ENCODE assay signal across 12 mouse cellular contexts in the genomic region with DNA sequence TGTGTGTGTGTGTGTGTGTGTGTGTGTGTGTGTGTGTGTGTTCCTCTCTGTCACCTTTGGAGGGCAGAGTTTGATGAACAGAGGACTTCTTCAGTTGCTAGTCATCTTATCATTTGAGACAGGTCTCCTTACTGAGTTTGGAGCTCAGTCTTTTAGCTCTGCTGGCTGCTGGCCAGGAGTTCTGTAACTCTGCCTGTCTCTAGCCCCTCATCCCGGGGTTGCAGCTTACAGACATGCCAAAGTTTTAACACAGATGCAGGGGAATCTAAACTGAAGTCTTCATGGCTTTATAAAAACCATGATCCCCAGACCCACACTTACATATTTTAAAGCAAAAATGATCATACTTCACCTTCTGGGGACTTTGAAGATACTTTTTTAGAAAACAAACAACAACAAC.
"Had no signal": no experiment of that assay in that cellular context is flagged by ENCODE, and none has a peak within 500 bp of the region (broad histone marks: within the 10 kb centered on the region; RNA-seq: fewer than 3 reads in every experiment).

No protein-coding gene starts in this region.

- H3K27ac ChIP-seq: intestine, embryonic 15.5 days; layer of hippocampus, adult 2 months; limb, embryonic 15.5 days; liver, embryonic 12.5 days; lung, embryonic 15.5 days; midbrain, embryonic 15.5 days; neural tube, embryonic 13.5 days had no signal

- H3K4me1 ChIP-seq: intestine, embryonic 15.5 days; limb, embryonic 15.5 days; liver, embryonic 12.5 days; lung, embryonic 15.5 days; midbrain, embryonic 15.5 days; neural tube, embryonic 13.5 days had no signal

- ATAC-seq: intestine, embryonic 15.5 days; liver, embryonic 12.5 days; midbrain, embryonic 15.5 days had no signal

- H3K27me3 ChIP-seq: intestine, embryonic 15.5 days; limb, embryonic 15.5 days; liver, embryonic 12.5 days; lung, embryonic 15.5 days; midbrain, embryonic 15.5 days; neural tube, embryonic 13.5 days had no signal

- H3K4me2 ChIP-seq: intestine, embryonic 15.5 days; limb, embryonic 15.5 days; liver, embryonic 12.5 days; lung, embryonic 15.5 days; midbrain, embryonic 15.5 days; neural tube, embryonic 13.5 days had no signal

- H3K9me3 ChIP-seq: intestine, embryonic 15.5 days; limb, embryonic 15.5 days; liver, embryonic 12.5 days; lung, embryonic 15.5 days; midbrain, embryonic 15.5 days; neural tube, embryonic 13.5 days had no signal

- DNase-seq: kidney, adult 2 months; kidney, postnatal 36 days; left cerebral cortex, postnatal 4 days; retina, postnatal 1 day; thymus, postnatal 4 days had no signal

- H3K9ac ChIP-seq: intestine, embryonic 15.5 days; limb, embryonic 15.5 days; liver, embryonic 12.5 days; lung, embryonic 15.5 days; midbrain, embryonic 15.5 days; neural tube, embryonic 13.5 days had no signal

- H3K4me3 ChIP-seq: intestine, embryonic 15.5 days; layer of hippocampus, adult 2 months; limb, embryonic 15.5 days; liver, embryonic 12.5 days; lung, embryonic 15.5 days; midbrain, embryonic 15.5 days; neural tube, embryonic 13.5 days had no signal

- H3K36me3 ChIP-seq: intestine, embryonic 15.5 days; limb, embryonic 15.5 days; liver, embryonic 12.5 days; lung, embryonic 15.5 days; midbrain, embryonic 15.5 days; neural tube, embryonic 13.5 days had no signal
